Mouse (Mus musculus) brain, embryonic 14.5 days (tissue): ENCODE data around the gene Mbd4.

Experiments
- CTCF ChIP-seq: fragments of 200-500 bp; IDR thresholded peaks from 2 replicates; pipeline ENCODE4 v1.5.1; 2012; ENCODE audit warnings: inconsistent platforms, mild to moderate bottlenecking, moderate library complexity, borderline replicate concordance; ENCODE audit not compliant: insufficient read depth, insufficient read length; ENCODE audit errors: extremely low read depth
- POLR2A ChIP-seq: fragments of 200-500 bp; IDR thresholded peaks from 2 replicates; pipeline ENCODE4 v1.6.1; 2012; ENCODE audit warnings: mild to moderate bottlenecking, inconsistent platforms, borderline replicate concordance; ENCODE audit not compliant: poor library complexity, insufficient read depth, insufficient read length, severe bottlenecking; ENCODE audit errors: extremely low read depth

DNA sequence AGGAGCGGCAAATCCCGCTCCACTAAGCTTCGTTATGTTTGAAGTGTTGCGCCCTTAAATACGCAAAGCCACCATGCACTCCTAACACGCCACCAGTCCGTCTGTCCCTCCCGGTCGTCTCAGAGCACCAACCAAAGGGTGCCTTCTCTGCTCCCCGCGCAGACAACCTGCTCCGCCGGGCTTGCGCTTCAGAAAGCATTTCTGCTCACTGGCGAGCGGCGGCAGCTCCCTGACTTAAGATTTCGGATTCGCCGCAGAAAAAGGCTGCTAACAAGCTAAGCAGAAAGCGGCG is 45.0 kb downstream of the Mbd4 start:
- TF ChIP-seq CTCF (no peak), POLR2A (no peak)
